Mouse (Mus musculus) left cerebral cortex, adult 11 months (tissue): Measurements from ENCODE around the gene Krt25.

ENCODE experiments used
- DNase-seq: peaks from one replicate; pipeline ENCODE4 v3.0.0; 2022; ENCODE audit warnings: low spot score

The Krt25 gene

DNA sequence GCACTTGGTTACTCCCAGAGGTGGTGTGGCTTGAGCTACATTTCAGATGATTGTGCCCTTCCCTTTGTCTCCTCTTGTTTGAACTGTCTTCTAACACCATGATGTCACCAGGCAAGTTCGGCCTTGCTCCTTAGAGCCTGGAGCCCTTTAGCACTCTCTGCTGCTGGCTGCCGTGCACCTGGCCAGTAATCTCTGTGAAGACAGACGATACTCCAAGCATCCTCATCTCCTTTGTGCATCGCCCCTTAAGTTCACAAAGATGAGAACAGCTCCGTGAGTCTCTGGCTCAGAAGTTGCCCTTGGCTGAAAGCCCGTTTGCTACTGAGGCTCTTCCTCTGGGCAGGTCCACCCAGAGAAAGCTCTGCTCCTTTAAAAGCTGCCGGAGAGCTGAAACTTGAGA is 46.0 kb downstream of the Krt25 start:
- DNase-seq, result no peak

DNA sequence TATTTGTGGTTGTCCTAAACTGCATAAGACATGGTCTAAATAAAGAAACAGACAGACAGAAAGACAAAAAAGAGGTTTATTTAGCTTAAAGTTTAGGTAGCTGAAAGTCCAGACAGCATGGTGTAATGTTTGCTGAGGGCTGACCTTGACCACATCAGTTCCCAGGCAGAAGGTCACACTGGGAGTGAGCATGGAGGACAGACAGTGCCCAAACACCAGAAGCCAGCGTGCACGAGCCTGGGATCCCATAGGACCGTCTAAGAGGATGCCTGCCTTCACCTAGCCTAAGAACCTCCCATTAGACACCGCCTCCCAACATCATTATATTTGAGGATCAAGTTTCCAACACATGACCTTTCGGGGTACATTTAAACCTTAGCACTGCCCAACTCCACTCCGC is 47.1 kb downstream of the Krt25 start:
- DNase-seq, result no peak

DNA sequence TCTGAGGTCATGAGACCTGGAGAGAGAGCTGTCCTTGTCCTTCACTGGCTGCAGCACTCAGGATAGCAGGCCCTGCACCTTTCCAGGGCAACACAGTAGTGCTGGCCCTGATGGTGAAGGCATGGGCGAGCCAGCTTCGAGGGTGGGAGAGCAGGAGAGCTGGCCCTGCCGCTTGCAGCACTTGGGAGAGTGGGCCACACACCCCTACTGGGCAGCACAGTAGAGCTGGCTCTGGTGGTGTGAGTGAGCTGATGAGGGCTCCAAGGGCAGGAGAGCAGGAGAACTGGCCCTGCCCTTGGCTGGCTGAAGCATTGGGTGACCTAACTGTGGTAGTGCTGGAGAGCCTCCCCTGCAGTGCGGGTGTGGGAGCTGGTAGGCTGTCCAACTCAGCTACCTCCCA is 50.0 kb downstream of the Krt25 start:
- DNase-seq, result no peak

DNA sequence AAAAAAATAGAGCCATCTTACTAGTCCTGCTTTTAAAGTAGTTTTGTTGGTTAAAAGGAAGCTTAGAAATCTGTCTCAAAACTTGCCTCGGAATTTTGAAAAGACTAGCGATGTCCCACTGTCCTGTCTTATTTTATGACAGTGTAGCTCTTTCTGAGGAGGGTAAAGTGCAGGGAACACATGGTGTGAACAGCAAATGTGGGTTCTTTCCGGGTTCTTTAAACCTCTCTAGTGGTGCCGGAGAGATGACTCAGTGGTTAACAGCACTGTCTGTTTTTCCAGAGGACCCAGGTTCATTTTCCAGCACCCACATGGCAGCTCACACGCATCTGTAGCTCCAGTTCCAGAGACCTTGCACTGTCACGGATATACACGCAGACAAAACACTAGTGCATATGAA is 53.6 kb downstream of the Krt25 start:
- no peak for DNase-seq

DNA sequence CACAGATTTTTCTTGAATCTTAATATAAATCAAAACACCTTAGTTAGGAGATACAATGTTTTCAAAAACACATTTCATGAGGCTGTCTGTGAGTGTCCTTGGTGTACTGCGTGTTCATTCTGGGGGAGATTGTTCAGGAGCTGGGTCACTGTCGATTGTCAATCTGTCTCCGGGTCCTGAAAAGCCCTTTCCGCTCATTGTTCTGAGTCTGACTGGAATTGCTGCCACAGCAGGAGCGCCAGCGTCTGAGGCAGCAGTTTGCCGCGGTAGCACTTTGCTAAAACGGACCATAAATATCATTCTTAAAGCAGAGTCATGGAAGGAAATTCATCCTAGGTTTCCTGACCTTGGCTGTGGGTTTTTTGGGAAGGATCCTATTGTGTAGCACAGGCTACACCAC is 57.0 kb downstream of the Krt25 start:
- no peak for DNase-seq
